Mouse (Mus musculus) lung, embryonic 14.5 days (tissue): ENCODE results near the gene Mettl8. TPM values are rescaled to one million over a fixed set of nuclear protein-coding genes. Genes with fewer than 3 reads are reported as not detected.
A peak's percentile ranks its signal among the peaks of the same experiment; 100 is the strongest.

ENCODE experiments used
- ATAC-seq: fragments of 200-750 bp; cut with Nextera tagmentation; 2 replicates; pipeline ENCODE4 v1.8.0; 2017; ENCODE audit warnings: mild to moderate bottlenecking, moderate TSS enrichment, moderate library complexity; ENCODE audit not compliant: insufficient read depth
- DNase-seq: peaks from one replicate; pipeline ENCODE4 v3.0.0-alpha.2; 2015
- H3K27ac ChIP-seq: fragments of 300-500 bp; sonication (generic); 2 replicates; pipeline ENCODE4 v1.5.1; 2014; ENCODE audit warnings: low read depth, mild to moderate bottlenecking, moderate library complexity
- H3K27me3 ChIP-seq: fragments of 300-500 bp; sonication (generic); 2 replicates; pipeline ENCODE4 v1.6.1; 2014; ENCODE audit warnings: low read length, control low read depth; ENCODE audit not compliant: insufficient read depth
- H3K36me3 ChIP-seq: fragments of 300-500 bp; sonication (generic); 2 replicates; pipeline ENCODE4 v1.6.1; 2014; ENCODE audit warnings: control low read depth; ENCODE audit not compliant: insufficient read depth
- H3K4me1 ChIP-seq: fragments of 300-500 bp; sonication (generic); 2 replicates; pipeline ENCODE4 v1.6.1; 2014; ENCODE audit warnings: antibody characterized with exemption, control low read depth; ENCODE audit not compliant: insufficient read depth
- H3K4me2 ChIP-seq: fragments of 300-500 bp; sonication (generic); 2 replicates; pipeline ENCODE4 v1.6.1; 2014; ENCODE audit warnings: mild to moderate bottlenecking
- H3K4me3 ChIP-seq: fragments of 300-500 bp; sonication (generic); 2 replicates; pipeline ENCODE4 v1.5.1; 2014; ENCODE audit warnings: low read depth, low read length
- H3K9ac ChIP-seq: fragments of 300-500 bp; sonication (generic); 2 replicates; pipeline ENCODE4 v1.6.1; 2014
- H3K9me3 ChIP-seq: fragments of 300-500 bp; sonication (generic); 2 replicates; pipeline ENCODE4 v1.6.1; 2016; ENCODE audit warnings: low read depth, low read length, control low read depth
- CTCF ChIP-seq: IDR thresholded peaks from 2 replicates; pipeline ENCODE4 v1.5.1; 2016; ENCODE audit warnings: antibody characterized with exemption, low read depth
- WGBS: fragments of 180-500 bp; shearing (Covaris S2); extraction: QIAGEN DNeasy Blood & Tissue Kit; methylation state at CpG from one replicate; pipeline ENCODE4 v1.1.7; 2014; 5-methylcytosine and 5-hydroxymethylcytosine counted together
- polyA plus RNA-seq: library from polyadenylated mRNA; unstranded; fragments of >200 nt; fragmentation: Nextera tagmentation; extraction: Ambion mirVana; gene quantifications from 2 replicates; pipeline ENCODE4 v1.2.1, GENCODE M21; 2014

The Mettl8 gene
- 15.8 and 19.6 TPM in 2 replicates for polyA plus RNA-seq

DNA sequence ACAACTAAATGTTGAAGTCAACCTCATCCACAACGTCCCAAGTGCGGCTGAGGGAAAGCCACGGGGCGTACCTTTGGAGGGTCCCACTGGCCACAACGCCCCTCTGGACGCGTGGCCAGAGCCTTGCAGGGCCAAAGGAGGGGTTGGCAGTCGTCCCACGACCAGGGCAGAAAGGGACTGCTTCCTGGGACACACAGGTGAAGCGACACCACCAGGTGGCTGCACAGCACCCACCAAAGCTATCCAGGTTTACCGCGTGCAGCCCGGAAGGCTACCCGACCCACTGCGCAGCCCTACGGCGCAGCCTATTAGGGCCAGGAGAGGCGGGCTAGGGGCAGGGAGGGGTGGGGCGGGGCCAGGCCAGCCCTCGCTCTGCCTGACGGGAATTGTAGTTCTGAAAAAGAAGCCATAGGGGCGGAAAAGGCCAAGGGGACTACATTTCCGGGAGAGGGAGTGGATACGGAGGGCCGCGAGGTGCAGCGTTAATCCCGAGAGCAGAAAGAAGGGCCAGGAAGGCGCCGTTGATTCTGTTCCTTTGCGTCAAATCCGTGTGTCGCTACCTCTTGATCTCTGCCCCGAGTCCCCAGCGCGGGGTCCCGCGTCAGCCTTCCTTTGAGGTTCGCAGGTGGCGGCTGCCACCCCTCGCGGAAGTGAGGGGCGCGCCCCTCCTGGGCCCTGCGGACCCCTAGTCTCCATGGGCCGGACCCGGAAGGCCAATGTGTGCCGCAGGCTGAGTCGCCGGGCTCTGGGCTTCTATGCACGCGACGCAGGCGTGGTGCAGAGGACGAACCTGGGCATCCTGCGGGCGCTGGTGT is at the start of gene Mettl8, which contains the start of gene Dcaf17:
Gene Mettl8, minus strand, starts transcription at position 284 of the 815 bp plus-strand sequence.
Gene Dcaf17, plus strand, starts transcription at position 29 of the 815 bp plus-strand sequence.
- Histone ChIP-seq H3K4me1 (no peaks in the 10 kb centered on the region), H3K36me3 (peaks cover under 1% of the 10 kb centered on the region; the same call in 1 of the 2 replicates), H3K27me3 (no peaks in the 10 kb centered on the region), H3K4me2 (peak within 1 kb of the TSS; percentile 58), H3K9ac (peak within 1 kb of the TSS; percentile 84), H3K27ac (peak within 1 kb of the TSS; percentile 94), H3K4me3 (peak within 1 kb of the TSS; percentile 73), H3K9me3 (no peaks in the 10 kb centered on the region)
- under 1% methylated on average over 57 of the region's 57 CpGs for WGBS
- peak; percentile 63 for TF ChIP-seq CTCF
- ATAC-seq (peak; percentile 99), DNase-seq (peak; percentile 97)

DNA sequence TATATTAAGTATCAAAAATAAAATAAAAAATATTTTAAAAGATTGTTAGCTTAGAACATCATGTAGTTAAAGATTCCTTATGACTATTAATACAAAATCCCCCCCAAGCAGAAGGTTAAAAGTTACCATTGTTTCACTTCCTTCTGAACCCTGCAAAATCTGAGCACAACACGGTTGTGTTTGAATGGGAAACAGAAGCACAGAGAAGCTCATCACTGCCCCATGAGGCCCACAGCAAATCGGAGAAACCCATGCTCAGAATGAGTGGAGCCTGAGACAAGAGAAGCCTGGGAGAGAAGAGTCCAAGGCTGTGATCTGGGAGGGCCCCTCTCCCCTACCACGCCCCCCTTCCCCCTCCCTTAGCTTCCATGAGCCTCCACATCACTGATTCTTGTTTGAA is 49.3 kb upstream of the Mettl8 start:
- Histone ChIP-seq H3K27me3 (no peaks in the 10 kb centered on the region), H3K36me3 (0 out of 2 replicates have a peak, but pooled peaks cover 6% of the 10 kb centered on the region), H3K4me1 (no peaks in the 10 kb centered on the region), H3K4me2 (no peak overlapping the region), H3K4me3 (no peak overlapping the region), H3K27ac (no peak overlapping the region), H3K9me3 (no peaks in the 10 kb centered on the region), H3K9ac (no peak overlapping the region)
- WGBS: 57% methylated on average over 3 of the region's 3 CpGs
- TF ChIP-seq CTCF: no peak
- ATAC-seq: no peak
- DNase-seq: no peak

DNA sequence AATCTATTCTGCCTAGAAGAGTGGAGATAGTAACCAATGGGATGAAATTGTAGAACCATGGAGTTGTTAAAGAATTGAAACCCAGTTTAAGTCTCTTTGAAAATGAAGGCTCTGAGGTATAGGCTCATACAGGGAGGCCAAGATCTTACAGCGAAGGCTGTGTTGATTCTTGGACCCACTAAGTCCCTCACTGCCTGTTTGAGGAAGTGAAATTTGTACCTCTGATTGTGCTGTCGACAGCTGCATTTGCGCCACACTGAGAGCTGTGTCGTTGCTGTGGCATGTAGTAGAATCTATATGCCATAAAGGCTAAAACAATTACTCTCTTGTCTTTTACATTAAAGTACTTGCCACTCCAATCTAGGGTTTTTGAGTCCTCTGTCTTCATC is 47.9 kb upstream of the Mettl8 start:
- ATAC-seq: no peak
- no peak overlapping the region for H3K4me2 ChIP-seq
- 75% methylated on average over 4 of the region's 4 CpGs for WGBS

DNA sequence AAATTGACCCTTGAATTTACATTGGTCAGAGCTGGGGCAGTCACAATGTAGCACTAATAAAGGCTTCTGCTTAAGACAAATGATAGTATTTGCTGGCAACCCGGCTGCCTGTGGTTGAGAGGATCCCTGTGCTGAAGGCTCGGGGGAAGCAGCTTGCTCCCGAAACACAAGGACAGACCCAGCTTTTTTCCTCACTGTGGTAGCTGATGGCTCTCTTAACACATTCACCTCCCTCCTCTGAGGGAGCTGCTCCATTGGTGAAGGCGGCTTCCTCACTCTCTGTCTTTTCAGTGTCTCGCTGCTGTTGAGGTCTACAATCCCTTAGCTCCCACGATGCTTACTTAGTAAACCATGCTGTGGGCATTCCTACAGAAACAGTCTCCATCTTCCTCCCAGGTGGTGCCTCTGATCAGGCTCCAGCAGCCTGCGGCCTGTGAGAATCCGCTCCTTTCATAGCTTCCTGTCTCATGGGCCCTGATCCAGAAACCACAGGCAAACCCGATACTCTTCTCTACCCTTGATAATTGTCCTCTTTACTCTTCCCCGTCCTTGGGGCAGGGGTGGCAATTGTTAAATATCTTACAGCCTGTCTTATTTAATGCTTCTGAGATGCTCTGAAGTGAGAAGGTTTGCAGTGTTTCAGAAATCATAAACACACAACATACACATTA is 47.4 kb upstream of the Mettl8 start:
- DNase-seq (no peak), ATAC-seq (no peak)
- Histone ChIP-seq H3K27me3 (no peaks in the 10 kb centered on the region), H3K36me3 (0 out of 2 replicates have a peak, but pooled peaks cover 6% of the 10 kb centered on the region), H3K4me3 (no peak overlapping the region), H3K27ac (no peak overlapping the region), H3K9ac (no peak overlapping the region), H3K4me1 (no peaks in the 10 kb centered on the region), H3K4me2 (no peak overlapping the region), H3K9me3 (no peaks in the 10 kb centered on the region)
- TF ChIP-seq CTCF: no peak
- WGBS: 78% methylated on average over 10 of the region's 10 CpGs

More for the DNA sequence above, 47.9 kb upstream of the Mettl8 start:
- Histone ChIP-seq H3K4me1 (no peaks in the 10 kb centered on the region), H3K9me3 (no peaks in the 10 kb centered on the region), H3K9ac (no peak overlapping the region), H3K27me3 (no peaks in the 10 kb centered on the region), H3K4me3 (no peak overlapping the region), H3K36me3 (0 out of 2 replicates have a peak, but pooled peaks cover 6% of the 10 kb centered on the region), H3K27ac (no peak overlapping the region)
- no peak for TF ChIP-seq CTCF
- DNase-seq: no peak

DNA sequence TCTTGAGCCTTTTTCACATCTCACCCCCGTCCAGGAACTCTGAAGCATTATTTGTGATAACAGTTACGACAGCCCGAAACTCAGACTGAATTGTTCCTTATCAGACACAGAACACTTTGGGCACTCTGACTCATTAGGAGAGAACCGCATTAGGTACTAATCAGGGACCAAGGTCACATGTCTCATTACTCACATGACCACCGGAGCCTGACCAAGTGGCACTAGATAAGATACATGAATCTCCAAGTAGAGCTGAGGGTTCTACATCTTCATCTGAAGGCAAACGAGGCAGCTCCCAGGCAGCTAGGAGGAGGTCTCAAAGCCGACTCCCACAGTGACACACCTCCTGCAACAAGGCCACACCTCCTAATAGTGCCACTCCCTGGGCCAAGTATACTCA is 40.8 kb upstream of the Mettl8 start:
- H3K4me3 ChIP-seq: no peak overlapping the region
- DNase-seq (no peak), ATAC-seq (no peak)
- 49% methylated on average over 7 of the region's 7 CpGs for WGBS
- H3K9me3 ChIP-seq: no peaks in the 10 kb centered on the region
- no peak overlapping the region for H3K4me2 ChIP-seq
- H3K27me3 ChIP-seq: no peaks in the 10 kb centered on the region
- H3K36me3 ChIP-seq: 0 out of 2 replicates have a peak, but pooled peaks cover 13% of the 10 kb centered on the region
- TF ChIP-seq CTCF: no peak
- no peak overlapping the region for H3K9ac ChIP-seq
- no peaks in the 10 kb centered on the region for H3K4me1 ChIP-seq
- H3K27ac ChIP-seq: no peak overlapping the region

DNA sequence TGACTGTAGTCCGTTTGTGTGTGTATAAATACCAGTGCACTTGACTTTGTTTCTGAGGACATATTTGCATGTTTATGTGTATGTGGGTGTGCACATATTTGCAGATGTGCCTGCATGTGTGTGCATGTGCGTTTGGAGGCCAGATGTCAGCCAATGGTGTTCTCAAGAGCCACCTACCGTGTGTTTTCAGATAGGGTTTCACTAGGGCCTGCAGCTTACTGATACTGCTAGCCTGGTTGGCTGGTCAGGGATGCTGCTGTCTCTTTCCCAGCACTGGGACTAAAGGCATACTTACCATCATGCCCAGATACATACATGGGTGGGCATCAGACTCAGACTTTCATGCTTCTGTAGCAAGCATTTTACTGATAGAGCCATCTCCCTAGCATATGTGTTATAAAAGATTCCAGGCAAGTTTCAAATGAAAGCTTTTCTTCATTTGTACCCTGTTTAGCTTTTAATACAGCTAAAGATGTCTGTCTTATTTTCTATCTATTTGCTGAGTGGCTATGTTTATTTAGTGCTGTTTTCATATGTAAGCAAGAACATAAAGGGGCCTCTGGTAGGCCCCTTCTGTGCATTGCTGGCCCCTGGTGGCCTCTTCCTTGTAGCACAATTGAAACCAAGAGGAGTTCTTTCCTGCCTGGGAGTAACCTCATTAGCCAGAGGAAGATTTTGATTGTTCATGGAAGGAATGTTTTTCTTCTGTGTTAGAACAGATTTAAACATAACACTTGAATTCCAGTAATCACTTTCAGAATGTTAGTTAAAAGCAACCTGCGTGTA is 35.5 kb upstream of the Mettl8 start:
- H3K27ac ChIP-seq: no peak overlapping the region
- no peak overlapping the region for H3K4me2 ChIP-seq
- H3K36me3 ChIP-seq: peaks cover 34% of the 10 kb centered on the region; the same call in 1 of the 2 replicates
- 79% methylated on average over 4 of the region's 4 CpGs for WGBS
- TF ChIP-seq CTCF: peak; percentile 50
- H3K4me3 ChIP-seq: no peak overlapping the region
- DNase-seq (peak; percentile 55), ATAC-seq (no peak)
- no peaks in the 10 kb centered on the region for H3K9me3 ChIP-seq
- no peaks in the 10 kb centered on the region for H3K27me3 ChIP-seq
- H3K9ac ChIP-seq: no peak overlapping the region
- no peaks in the 10 kb centered on the region for H3K4me1 ChIP-seq
